Mouse (Mus musculus) layer of hippocampus, adult 9-10 months (tissue): Measurements from ENCODE around the gene Cdc42se2.

Experiments used
- DNase-seq: peaks from one replicate; pipeline ENCODE4 v3.0.0; 2022; ENCODE audit warnings: low spot score

Gene Cdc42se2

GRCm38 (mm10) chr11:54708153-54708552, 79.3 kb downstream of the Cdc42se2 start:
- no peak for DNase-seq

- peak; percentile 77 for DNase-seq
Observed at GRCm38 (mm10) chr11:54703306-54703705, 84.2 kb downstream of the Cdc42se2 start.

DNA sequence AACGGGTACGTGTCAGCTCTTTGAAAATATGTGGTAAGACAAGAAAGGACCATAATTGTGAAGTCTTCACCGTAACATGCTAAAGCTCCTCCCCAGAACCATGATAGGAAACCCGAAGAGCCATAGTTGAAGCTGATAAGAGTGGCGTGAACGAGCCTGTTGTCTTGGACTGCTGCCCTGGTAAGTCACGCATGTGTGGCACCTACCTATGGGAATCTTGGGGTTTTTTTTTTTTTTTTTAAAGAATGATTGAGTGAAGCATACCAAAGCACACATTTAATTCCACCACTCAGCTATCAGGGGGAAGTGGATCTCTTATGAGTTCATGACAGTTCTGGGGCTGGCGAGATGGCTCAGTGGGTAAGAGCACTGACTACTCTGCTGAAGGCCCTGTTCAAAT, 85.6 kb downstream of the Cdc42se2 start:
- DNase-seq: no peak

DNA sequence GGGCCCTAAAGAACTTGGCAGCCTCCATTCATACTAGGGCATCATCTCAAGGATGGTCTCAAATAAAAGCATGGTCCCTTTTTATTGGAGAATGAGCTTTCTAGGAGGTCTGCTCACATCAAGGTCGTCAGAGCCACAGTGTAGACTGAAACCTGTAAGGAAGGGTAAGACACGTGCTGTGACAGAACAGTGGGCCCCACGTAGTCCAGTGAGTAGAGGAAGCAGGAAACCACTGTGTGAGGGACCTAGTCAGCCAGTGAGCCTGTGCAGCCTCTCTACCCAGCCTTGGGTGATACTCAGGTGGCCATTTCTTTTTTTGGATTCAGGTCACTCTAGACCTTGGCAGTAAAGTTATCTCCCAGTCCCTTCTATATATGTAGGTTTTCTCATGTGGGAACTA, 87.5 kb downstream of the Cdc42se2 start:
- DNase-seq: no peak

- no peak for DNase-seq
Observed at GRCm38 (mm10) chr11:54698636-54699035, 88.8 kb downstream of the Cdc42se2 start.

DNA sequence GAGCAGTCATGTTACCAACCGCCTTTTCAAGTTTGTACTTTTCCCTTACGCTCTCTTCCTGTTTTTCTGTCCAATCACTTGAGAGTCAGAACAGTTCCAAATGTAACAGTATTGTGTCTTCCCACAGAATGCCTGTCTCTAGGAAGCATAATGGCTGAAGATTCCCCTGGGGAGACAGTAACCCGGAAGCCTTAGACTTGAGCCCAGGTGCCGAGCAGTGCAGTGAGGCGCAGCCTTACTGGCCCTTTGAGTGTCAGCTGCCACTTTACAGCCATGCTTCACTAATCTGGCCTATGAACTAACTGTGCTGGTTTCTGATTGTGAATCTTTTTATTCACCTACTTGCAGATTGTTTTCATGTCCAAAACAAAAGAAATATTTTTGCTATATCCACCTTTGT, 89.9 kb downstream of the Cdc42se2 start:
- no peak for DNase-seq

GRCm38 (mm10) chr11:54695951-54696350, 91.5 kb downstream of the Cdc42se2 start:
- DNase-seq: no peak

GRCm38 (mm10) chr11:54694291-54694690, 93.2 kb downstream of the Cdc42se2 start:
- DNase-seq: no peak

GRCm38 (mm10) chr11:54693696-54694095, 93.8 kb downstream of the Cdc42se2 start:
- DNase-seq: no peak

- DNase-seq: no peak
Observed at GRCm38 (mm10) chr11:54691179-54691578, 96.3 kb downstream of the Cdc42se2 start.

DNA sequence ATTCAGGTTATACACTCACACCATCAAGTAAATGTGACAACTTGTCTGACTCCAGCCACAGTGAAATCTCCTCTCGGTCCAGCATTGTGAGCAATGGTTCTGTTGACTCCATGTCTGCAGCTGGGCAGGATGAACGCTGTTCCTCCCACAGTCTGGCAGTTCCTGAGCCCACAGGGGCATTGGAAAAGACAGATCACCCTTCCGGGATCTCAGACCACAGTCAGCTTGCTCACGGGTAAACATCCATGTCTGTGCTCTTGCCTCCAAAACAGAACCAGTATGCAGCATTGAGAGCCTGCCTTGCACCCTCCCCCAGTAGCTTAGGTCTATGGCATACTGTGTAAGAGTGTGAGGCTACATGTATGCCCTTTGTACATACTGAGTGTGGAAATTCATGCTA, 97.3 kb downstream of the Cdc42se2 start:
- DNase-seq: no peak

DNA sequence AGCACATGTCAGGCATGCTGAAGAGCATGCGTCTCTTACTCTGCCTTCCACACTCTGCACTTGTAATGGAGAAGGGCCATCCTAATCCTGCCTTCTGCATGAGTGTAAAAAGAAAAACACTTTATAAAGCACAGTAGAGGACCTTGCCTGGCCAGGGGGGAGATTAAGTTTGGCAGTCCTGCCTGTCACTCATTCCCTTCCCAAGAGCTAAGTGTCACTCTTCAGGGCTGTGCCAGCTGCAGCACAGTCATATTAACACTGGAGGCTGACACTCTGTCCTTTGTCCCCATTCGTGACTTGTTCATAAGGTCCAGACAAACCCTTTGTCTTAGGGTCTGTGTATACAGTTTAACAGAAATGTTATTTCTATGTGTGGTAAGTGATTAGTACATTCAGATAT, 102.6 kb downstream of the Cdc42se2 start:
- no peak for DNase-seq

GRCm38 (mm10) chr11:54679141-54679540, 108.3 kb downstream of the Cdc42se2 start:
- DNase-seq: no peak

- DNase-seq: peak; percentile 30
Observed at GRCm38 (mm10) chr11:54675792-54676489, 111.5 kb downstream of the Cdc42se2 start.

GRCm38 (mm10) chr11:54673575-54674298, 113.7 kb downstream of the Cdc42se2 start:
- no peak for DNase-seq
